Mouse (Mus musculus) ES-E14 (cell line): ENCODE results near the gene Tenm2.

Experiments used
- CHD2 ChIP-seq: IDR thresholded peaks from 2 replicates; pipeline ENCODE4 v1.6.1; 2014; ENCODE audit warnings: mild to moderate bottlenecking, low read depth, low read length, inconsistent platforms
- HCFC1 ChIP-seq: IDR thresholded peaks from 2 replicates; pipeline ENCODE4 v1.6.1; 2012; ENCODE audit warnings: low read length, inconsistent platforms, borderline replicate concordance; ENCODE audit not compliant: insufficient read depth
- MAFK ChIP-seq: IDR thresholded peaks from 2 replicates; pipeline ENCODE4 v1.6.1; 2014; ENCODE audit warnings: mild to moderate bottlenecking, low read depth, low read length, inconsistent platforms; ENCODE audit not compliant: insufficient read depth
- ZC3H11A ChIP-seq: IDR thresholded peaks from 2 replicates; pipeline ENCODE4 v1.6.1; 2012; ENCODE audit warnings: low read depth, mild to moderate bottlenecking, inconsistent platforms, low read length, borderline replicate concordance
- ZNF384 ChIP-seq: IDR thresholded peaks from 2 replicates; pipeline ENCODE4 v1.6.1; 2012; ENCODE audit warnings: low read depth, low read length, inconsistent platforms

GRCm38 (mm10) chr11:36040508-36041233 is 1195.1 kb downstream of the Tenm2 start:
- TF ChIP-seq ZNF384 (no peak), MAFK (no peak), ZC3H11A (no peak), HCFC1 (no peak), CHD2 (no peak)
